Mouse (Mus musculus) right cerebral cortex, postnatal 14 days (tissue): ENCODE results near the gene Gm340.

Source experiments
- DNase-seq: peaks from one replicate; pipeline ENCODE4 v3.0.0; 2022

Gm340 gene

GRCm38 (mm10) chr19:41581706-41582420, at the start of gene Gm340:
Gm340 (plus strand) TSS chr19:41582370.
- no peak for DNase-seq

GRCm38 (mm10) chr19:41534021-41534420, 48.1 kb upstream of the Gm340 start:
- no peak for DNase-seq

GRCm38 (mm10) chr19:41556981-41557380, 25.2 kb upstream of the Gm340 start:
- no peak for DNase-seq

GRCm38 (mm10) chr19:41557491-41557890, 24.7 kb upstream of the Gm340 start:
- no peak for DNase-seq

- DNase-seq: no peak
These were observed 23.2 kb upstream of the Gm340 start for GRCm38 (mm10) chr19:41558891-41559486.

GRCm38 (mm10) chr19:41560856-41561255, 21.3 kb upstream of the Gm340 start:
- no peak for DNase-seq

- DNase-seq: no peak
These were observed 13.4 kb upstream of the Gm340 start for GRCm38 (mm10) chr19:41568791-41569190.

- DNase-seq: no peak
These were observed 8.5 kb upstream of the Gm340 start for GRCm38 (mm10) chr19:41573700-41574099.

GRCm38 (mm10) chr19:41577576-41577975, 4.6 kb upstream of the Gm340 start:
- no peak for DNase-seq

GRCm38 (mm10) chr19:41579311-41579920, 2.8 kb upstream of the Gm340 start:
- peak; percentile 32 for DNase-seq

- no peak for DNase-seq
These were observed 846 bp downstream of the Gm340 start for GRCm38 (mm10) chr19:41582918-41583514.

GRCm38 (mm10) chr19:41586752-41587151, 4.6 kb downstream of the Gm340 start:
- DNase-seq: no peak

GRCm38 (mm10) chr19:41587431-41588222, 5.5 kb downstream of the Gm340 start:
- no peak for DNase-seq

GRCm38 (mm10) chr19:41589026-41589425, 6.9 kb downstream of the Gm340 start:
- no peak for DNase-seq

- no peak for DNase-seq
These were observed 7.5 kb downstream of the Gm340 start for GRCm38 (mm10) chr19:41589681-41590080.

- no peak for DNase-seq
These were observed 9.6 kb downstream of the Gm340 start for GRCm38 (mm10) chr19:41591808-41592207.

GRCm38 (mm10) chr19:41597170-41597894, 15.2 kb downstream of the Gm340 start:
- no peak for DNase-seq

- no peak for DNase-seq
These were observed 18.5 kb downstream of the Gm340 start for GRCm38 (mm10) chr19:41600647-41601046.

- no peak for DNase-seq
These were observed 24.2 kb downstream of the Gm340 start for GRCm38 (mm10) chr19:41606208-41606987.

- no peak for DNase-seq
These were observed 29.5 kb downstream of the Gm340 start for GRCm38 (mm10) chr19:41611683-41612082.

- no peak for DNase-seq
These were observed 31.3 kb downstream of the Gm340 start for GRCm38 (mm10) chr19:41613325-41614087.
